Mouse (Mus musculus): ENCODE results near the gene Sppl3.

Gene Sppl3

DNA sequence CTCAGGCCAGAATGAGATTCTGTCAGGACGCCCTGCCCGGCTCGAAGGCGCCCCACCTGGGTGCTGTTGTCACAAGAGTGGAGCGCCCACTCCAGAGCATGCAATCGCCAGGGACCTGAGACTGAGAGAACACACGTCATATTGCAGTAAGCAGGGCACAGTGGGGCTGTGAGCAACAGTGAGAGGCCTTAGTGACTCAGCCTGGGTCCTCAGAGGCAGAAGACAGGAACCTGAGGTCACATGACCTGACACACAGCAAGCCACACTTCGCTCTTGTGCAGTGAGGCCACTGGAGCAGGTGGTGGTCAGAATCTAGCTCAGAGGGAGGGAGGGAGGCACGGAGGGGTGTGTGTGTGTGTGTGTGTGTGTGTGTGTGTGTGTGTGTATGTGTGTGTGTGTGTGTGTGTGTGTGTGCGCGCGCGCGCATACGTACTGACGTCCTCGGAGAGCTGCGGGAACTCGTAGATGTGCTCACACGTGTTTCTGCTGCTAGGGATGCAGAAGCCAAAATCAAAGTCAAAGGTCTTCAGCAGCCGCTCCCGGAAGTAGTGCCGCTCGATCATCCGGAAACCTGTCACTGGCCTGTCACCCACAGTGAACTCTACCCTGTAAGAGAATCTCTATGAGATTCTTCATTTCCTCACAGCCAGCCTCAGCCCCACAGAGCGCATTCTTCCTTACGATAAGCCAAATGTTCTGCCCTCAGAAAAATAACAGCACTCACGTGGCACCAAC lies 115.8 kb downstream of the Sppl3 start:
- no peak for DNase-seq (ENCODE audit: low spot score)

GRCm38 (mm10) chr5:115127421-115128179 lies 116.7 kb downstream of the Sppl3 start:
- DNase-seq (ENCODE audit: low spot score): no peak

- DNase-seq (ENCODE audit: low spot score): no peak
Observed at GRCm38 (mm10) chr5:115129328-115129727, 118.4 kb downstream of the Sppl3 start.

- no peak for DNase-seq (ENCODE audit: low spot score)
Observed at GRCm38 (mm10) chr5:115132465-115132864, 121.5 kb downstream of the Sppl3 start.

- no peak for DNase-seq (ENCODE audit: low spot score)
Observed at GRCm38 (mm10) chr5:115133358-115134066, 122.6 kb downstream of the Sppl3 start.

DNA sequence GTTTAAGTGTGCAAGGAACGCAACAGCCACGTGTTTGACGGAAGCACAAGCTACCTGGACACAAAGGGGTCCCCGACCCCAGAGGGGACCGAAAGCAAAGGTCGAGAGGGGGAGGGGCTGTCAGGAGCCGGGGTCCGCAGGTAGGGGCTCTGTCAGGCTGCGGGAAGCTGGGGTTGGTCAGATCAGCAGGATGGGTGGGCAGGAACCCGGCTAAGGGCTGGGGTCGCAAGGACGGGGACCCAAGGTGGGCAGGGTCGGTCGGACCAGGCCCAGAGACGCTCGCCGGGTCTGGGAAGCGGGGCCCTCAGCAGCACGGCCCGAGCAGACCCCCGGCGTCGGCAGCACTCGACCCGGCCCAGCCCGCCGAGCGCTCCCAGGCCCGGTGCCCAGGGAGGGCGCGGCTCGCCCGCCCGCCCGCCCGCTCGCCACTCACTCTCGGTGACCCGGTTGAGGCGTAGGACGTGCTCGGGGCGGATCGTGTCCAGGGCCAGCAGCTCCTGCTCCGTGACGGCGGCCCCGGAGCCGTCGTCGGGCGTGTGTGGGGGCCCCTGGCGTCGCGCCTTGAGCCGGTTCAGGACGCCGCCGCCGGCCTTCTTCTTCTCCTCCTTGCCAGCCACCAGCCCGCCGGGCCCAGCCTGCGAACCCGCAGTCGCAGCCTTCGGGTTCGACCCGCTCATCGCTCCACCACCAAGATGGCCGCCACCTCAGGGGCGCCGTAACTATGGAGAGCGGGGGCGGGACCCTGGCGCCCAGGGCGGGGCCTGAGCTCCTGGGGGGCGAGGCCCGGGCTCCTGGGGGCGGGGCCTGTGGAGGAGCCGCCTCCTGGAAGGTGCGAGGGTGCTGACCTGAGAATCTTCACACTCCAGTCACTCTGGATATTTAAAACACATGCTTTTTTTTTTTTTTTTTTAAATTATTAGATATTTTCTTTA lies 123.6 kb downstream of the Sppl3 start, which contains the start of gene Unc119b:
Gene Unc119b, minus strand, starts transcription at position 742 of the 932 bp plus-strand sequence.
- peak; percentile 57 for DNase-seq (ENCODE audit: low spot score)

DNA sequence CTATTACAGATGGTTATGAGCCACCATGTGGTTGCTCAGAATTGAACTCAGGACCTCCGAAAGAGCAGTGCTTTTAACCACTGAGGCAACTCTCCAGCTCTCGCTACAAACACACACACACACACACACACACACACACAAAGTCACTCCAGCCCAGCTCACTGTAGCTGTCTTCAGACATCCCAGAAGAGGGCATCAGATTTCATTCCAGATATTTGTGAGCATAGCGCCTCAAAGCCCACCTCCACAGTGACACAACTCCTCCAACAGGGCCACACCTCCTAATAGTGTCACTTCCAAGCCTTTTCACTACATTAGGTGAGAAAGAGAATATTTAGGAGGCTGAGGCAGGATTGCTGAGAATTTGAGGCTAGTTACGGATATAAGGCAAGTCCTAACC lies 128.2 kb downstream of the Sppl3 start:
- DNase-seq (ENCODE audit: low spot score): no peak

DNA sequence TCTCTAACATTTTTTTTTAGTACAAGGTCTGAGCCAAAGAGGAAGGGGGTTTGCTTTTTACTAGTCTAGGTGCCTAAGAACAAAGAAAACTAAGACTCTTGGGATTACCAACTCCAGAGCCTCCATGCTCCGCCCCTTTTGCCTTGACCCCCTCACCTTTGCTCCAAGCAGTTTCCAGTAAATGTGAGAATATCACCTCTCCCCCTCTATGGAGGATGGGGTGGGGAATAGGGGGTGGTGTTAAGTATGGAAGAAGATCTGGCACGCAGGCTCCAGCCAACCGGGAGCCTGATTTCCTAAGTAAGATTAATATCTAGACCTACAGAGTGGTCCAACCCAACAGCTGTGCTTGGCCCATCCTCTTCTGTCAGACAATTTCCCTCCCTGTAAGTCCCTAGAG lies 129.8 kb downstream of the Sppl3 start:
- DNase-seq (ENCODE audit: low spot score): no peak

GRCm38 (mm10) chr5:115142166-115142697 lies 131.3 kb downstream of the Sppl3 start:
- DNase-seq (ENCODE audit: low spot score): no peak

- DNase-seq (ENCODE audit: low spot score): no peak
Observed at GRCm38 (mm10) chr5:115143552-115143951, 132.6 kb downstream of the Sppl3 start.

DNA sequence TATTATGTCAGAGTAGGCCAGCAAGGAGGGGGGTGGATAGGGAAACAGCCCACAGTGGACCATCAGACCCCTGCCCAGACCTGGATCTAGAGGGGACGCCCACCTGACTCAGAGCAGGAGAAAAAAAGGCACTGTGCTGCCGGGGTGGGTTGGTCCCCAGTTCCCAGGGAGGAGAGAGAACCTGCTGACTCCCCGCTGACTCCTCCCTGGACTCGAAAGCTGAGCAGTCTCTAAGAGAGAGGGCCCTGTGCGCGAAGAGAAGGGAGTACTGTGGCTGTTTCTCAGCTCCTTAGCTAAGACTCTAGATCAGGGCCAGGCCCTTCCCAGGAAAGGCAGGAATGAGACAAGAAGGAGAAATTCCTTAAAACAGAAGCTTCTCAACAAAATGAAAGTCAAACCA lies 133.5 kb downstream of the Sppl3 start:
- DNase-seq (ENCODE audit: low spot score): no peak

GRCm38 (mm10) chr5:115145253-115145968 lies 134.5 kb downstream of the Sppl3 start:
- no peak for DNase-seq (ENCODE audit: low spot score)

DNA sequence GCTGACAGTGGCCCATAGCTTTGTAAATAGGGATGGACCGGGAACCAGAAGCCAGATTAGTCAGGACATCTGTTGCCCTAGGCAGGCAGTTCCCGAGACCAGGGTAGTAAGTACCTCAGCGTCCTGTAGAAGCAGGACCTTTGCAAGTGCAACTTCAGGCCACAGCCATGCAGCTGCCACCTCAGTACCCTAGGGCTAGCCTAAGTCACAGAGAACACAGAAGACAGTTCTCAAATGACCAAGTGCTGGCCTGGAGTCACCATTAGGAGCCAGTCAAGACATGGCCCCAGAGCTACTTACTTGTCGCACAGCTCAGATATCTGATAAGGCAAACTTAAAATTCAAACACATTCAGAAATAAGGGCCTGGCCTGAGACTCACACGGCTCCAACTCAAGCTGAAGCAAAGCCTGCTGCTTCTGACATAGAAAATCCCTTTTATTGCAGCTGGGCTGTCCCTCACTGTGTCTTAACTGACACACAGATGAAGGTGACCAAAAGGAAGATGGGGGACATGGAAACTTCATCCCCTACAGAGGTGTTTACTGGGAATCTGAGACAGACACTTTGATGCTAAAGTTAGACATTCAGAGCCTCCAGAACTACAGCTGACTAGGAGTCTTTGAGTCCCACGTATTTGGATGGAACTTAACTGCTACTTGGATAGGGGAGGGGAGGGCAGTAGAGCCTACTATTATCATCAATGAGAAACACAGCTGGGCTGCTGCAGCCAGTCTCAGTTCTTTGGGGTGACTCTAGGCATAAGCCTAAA lies 135.2 kb downstream of the Sppl3 start:
- no peak for DNase-seq (ENCODE audit: low spot score)

- no peak for DNase-seq (ENCODE audit: low spot score)
Observed at GRCm38 (mm10) chr5:115146747-115147130, 135.8 kb downstream of the Sppl3 start.

- no peak for DNase-seq (ENCODE audit: low spot score)
Observed at GRCm38 (mm10) chr5:115147388-115147787, 136.5 kb downstream of the Sppl3 start.

GRCm38 (mm10) chr5:115148378-115148777 lies 137.4 kb downstream of the Sppl3 start:
- no peak for DNase-seq (ENCODE audit: low spot score)

Data from layer of hippocampus, adult 9-10 months (tissue).